Mouse (Mus musculus) effector memory CD4-positive, alpha-beta T cell, adult 7 months (primary cell): ENCODE data around the gene Zfp719. TPM values are rescaled to one million over a fixed set of nuclear protein-coding genes. Genes with fewer than 3 reads are reported as not detected.

Experiments
- polyA plus RNA-seq: library from polyadenylated mRNA; unstranded; fragments of 100-300 nt; shearing (Covaris generic); gene quantifications from one replicate; pipeline ENCODE4 v1.2.1, GENCODE M21; 2017

Gene Zfp719
- 6.4 TPM for polyA plus RNA-seq

DNA sequence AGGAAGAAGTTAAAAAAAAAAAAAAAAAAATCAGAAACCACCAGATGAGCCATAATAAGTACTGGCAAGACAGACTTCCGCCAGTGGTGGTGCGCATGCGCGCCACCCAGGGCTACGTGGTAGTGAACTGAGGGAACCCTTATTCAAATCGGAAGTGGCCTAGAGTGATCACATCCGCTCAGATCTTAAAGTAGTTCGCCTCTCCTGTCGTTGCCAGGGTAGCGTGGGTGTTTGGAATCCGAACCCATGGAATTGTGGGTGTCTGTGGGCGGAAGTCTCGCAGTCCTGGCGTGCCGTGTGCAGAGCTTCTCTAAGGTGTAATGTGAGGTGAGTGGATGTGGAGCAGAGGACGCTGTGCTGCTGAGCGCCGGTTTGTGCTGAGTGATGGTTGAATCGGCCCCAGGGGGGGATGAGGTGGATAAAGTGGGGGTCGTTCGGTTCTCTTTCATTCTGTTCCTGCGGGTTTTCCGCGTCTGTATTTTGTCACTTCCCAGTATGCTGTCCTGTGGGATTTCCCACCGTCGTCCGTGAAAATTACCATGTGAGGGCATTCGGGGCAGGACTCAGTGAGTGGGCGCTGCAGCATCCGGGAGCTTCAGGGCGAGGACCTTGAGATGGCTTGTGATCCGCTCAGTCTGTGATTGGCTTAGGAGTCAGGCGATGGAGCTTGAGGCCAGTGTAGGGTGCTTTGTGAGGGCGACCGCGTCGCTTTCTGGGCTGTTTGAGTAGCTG is at the start of gene Zfp719:
Gene Zfp719 (plus strand): TSS at position 171 of the 732 bp plus-strand sequence.

GRCm38 (mm10) chr7:43544225-43544977 is 35.0 kb upstream of the Zfp719 start, which contains the start of gene Cd33:
Gene Cd33, minus strand, starts transcription at chr7:43544428.

DNA sequence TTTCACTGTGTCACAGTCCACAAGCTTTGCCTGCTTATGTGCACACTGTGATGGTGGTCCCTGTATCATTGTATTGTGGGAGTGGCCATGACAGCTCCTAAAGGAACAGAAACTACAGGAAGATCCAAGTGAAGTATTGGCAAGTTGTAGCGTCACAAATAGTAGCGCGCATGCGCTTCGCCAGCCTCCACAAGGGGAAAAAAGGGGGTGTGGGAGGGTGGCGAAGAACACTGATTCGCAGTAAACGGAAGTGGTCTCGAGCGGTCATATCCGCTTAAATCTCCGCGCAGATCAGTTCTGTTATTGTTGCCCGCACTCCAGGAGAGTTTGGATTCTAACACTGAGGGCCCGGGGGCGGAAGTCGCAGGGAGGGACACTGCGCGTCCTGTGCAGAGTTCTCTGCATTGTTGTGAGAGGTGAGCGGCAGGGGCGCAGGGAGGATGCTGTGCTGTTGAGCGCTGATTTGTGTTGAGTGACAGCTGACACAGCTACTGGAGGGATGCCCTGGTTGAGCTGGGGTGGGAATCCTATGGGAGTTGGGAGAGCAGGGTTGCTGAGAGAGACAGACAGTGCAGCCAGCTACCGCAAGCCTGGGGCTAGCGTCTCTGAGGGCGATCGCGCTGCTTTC is 17.3 kb upstream of the Zfp719 start, which contains the start of gene Zfp658:
Gene Zfp658 (plus strand): TSS at position 251 of the 628 bp plus-strand sequence.

DNA sequence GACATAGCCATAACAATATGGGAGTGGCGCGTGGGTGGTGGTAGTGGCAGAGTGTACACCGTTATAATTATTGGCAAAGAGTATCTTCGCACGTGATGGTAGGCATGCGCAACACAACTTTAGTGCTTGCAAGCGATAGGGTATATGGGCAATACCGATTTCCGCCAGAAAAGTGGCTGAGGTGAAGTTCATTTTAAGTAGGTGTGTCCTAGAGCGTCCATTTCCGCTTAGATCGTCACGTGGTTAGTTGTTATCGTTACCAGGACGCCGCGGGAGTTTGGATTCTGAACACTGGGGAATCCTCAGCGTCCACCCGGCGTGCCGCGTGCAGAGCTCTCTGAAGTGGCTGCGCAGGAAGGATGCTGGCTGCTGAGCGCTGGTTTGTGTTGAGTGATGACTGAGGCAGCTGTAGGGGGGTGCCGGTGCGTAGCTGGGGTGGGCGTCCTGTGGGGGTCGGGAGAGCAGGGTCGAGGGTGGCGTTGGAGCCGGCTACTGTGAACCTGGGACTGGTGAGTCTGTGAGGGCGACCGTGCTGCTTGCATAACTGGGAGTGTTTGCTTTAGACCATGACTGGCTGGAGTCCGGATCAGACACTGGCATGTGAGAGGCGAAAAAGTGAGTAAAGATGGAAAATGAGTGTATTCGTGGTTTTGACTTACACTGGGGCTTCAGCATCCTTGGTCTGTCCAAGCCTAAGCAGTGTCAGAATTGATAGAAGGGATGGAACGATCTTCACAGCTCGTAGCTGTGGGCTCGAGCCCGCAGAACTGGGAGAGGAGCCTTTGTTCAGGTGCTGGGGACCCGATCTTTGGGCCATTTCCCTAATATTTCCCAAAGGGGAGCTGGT is 27.7 kb downstream of the Zfp719 start, which contains the start of gene Zfp819:
Gene Zfp819 (plus strand): TSS at position 274 of the 847 bp plus-strand sequence.

DNA sequence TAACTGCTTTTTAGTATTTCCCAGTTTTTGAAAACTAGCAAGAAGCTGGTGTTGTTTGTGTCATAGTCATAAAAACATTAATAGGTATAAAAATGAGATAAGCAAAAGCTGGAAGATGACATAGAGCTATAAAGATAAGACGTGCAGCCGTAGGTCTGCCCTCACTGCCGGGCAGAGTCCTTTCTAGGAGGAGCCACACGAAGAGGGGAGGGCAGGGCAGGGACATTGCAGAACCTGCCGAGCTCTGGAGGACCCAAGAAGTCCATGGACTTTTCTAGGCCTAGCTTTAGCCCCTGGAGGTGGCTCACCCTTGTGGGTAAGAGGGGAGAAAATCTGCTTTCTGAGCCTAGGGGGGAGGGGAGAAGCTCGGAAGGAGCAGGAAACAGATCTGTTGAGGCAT is 55.1 kb downstream of the Zfp719 start, which contains the start of gene Ceacam18:
Gene Ceacam18 (plus strand): TSS at position 208 of the 400 bp plus-strand sequence.

Other genes starting within 250 kb of the Zfp719 start
- not detected for gene Siglecf, start 228.3 kb upstream of the Zfp719 start, polyA plus RNA-seq
- gene Siglecg, start 171.4 kb upstream of the Zfp719 start, polyA plus RNA-seq, result 0.24 TPM
- not detected for gene Lim2, start 151.9 kb upstream of the Zfp719 start, polyA plus RNA-seq
- 1,742 TPM for gene Nkg7, start 142.5 kb upstream of the Zfp719 start, polyA plus RNA-seq
- gene Cldnd2, start 138.8 kb upstream of the Zfp719 start, polyA plus RNA-seq, result not detected
- 73.5 TPM for gene Etfb, start 135.5 kb upstream of the Zfp719 start, polyA plus RNA-seq
- not detected for gene Gm45233, start 135.5 kb upstream of the Zfp719 start, polyA plus RNA-seq
- 5.9 TPM for gene Vsig10l, start 116.5 kb upstream of the Zfp719 start, polyA plus RNA-seq
- not detected for gene Iglon5, start 89.5 kb upstream of the Zfp719 start, polyA plus RNA-seq
- not detected for gene 4931406B18Rik, start 73.7 kb upstream of the Zfp719 start, polyA plus RNA-seq
- not detected for gene Cd33, start 35.2 kb upstream of the Zfp719 start, polyA plus RNA-seq
- gene Zfp658, start 17.4 kb upstream of the Zfp719 start, polyA plus RNA-seq, result 1.8 TPM
- gene Zfp819, start 27.6 kb downstream of the Zfp719 start, polyA plus RNA-seq, result not detected
- not detected for gene Ceacam18, start 55.1 kb downstream of the Zfp719 start, polyA plus RNA-seq
- gene Siglece, start 80.6 kb downstream of the Zfp719 start, polyA plus RNA-seq, result not detected
- gene Ctu1, start 92.4 kb downstream of the Zfp719 start, polyA plus RNA-seq, result 4.6 TPM
- not detected for gene Klk14, start 110.8 kb downstream of the Zfp719 start, polyA plus RNA-seq
- not detected for gene Klk13, start 133.0 kb downstream of the Zfp719 start, polyA plus RNA-seq
- gene Klk12, start 189.3 kb downstream of the Zfp719 start, polyA plus RNA-seq, result not detected
- 0.30 TPM for gene Klk11, start 195.0 kb downstream of the Zfp719 start, polyA plus RNA-seq
- 0.56 TPM for gene Klk10, start 201.4 kb downstream of the Zfp719 start, polyA plus RNA-seq
- gene Klk9, start 212.3 kb downstream of the Zfp719 start, polyA plus RNA-seq, result 0.60 TPM
- 41.3 TPM for gene Klk8, start 218.0 kb downstream of the Zfp719 start, polyA plus RNA-seq
- gene Klk7, start 231.7 kb downstream of the Zfp719 start, polyA plus RNA-seq, result not detected
- not detected for gene Klk6, start 244.9 kb downstream of the Zfp719 start, polyA plus RNA-seq